Mouse (Mus musculus) small intestine, adult 2 months (tissue): ENCODE results near the gene Card11.

ENCODE experiments used
- CTCF ChIP-seq: fragments of 200-500 bp; IDR thresholded peaks from 2 replicates; pipeline ENCODE4 v1.5.1; 2012; ENCODE audit warnings: low read depth, mild to moderate bottlenecking, control low read depth, inconsistent platforms, low read length, moderate library complexity, mixed read lengths; ENCODE audit not compliant: insufficient replicate concordance, insufficient read length; ENCODE audit errors: extremely low read depth
- POLR2A ChIP-seq: fragments of 200-500 bp; IDR thresholded peaks from 2 replicates; pipeline ENCODE4 v1.6.1; 2012; ENCODE audit warnings: low read depth, mild to moderate bottlenecking, control low read depth, inconsistent platforms, low read length, moderate library complexity

GRCm38 (mm10) chr5:140960732-140961131 is 39.6 kb downstream of the Card11 start:
- TF ChIP-seq POLR2A (no peak), CTCF (no peak)
